Mouse (Mus musculus): ENCODE measurements around the gene Pde4a. TPM values are rescaled to one million over a fixed set of nuclear protein-coding genes. Genes with fewer than 3 reads are reported as not detected.

Gene Pde4a
- polyA plus RNA-seq, 1 experiment from 2014 or later, result 11.8 TPM

DNA sequence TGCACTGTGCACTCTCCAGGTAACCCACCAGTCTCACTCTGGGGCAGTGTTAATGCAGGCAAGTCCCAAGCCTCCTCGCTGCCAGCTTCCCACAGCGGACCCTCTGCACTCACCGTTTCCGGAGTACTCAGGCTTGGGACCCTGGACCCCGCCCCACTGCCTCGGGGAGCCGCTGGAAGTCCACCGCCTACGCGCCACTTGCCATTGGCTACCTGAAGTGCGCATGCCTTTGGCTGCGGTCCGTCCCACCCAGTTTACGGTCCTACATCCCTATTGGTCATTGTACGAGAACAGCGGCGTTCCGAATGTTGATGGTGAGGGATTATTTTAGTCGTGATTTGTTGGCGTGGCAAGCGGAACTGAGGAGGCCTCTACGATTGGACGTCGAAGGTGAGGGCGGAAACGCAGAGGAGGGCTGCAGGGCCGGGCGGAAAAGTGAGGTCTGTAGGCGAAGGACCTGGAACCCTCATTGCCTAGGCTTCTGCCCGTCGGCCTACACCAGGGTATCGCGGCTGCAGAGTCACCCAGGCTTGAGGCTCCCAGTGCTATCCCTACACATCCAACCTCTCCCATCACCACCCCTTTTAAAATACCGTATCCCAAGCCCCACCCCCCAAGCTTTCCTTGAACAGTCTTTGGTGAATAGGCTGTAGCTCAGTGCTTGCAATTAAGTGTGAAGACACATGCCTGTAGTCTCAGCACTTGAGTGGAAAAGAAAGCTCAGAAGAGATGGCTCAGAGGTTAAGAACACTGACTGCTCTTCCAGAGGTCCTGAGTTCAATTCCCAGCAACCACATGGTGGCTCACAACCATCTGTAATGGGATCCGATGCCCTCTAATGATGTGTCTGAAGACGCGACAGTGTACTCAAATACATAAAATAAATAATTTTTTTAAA is 34.2 kb upstream of the Pde4a start, which contains the start of gene Tyk2:
Gene Tyk2, minus strand, starts transcription at position 185 of the 898 bp plus-strand sequence.
- Histone ChIP-seq H3K4me3 (ENCODE audit: control insufficient read depth in 1 of 2, insufficient read depth in 1 of 2, low read depth in 1 of 2, low read length in 2 of 2) (peak within 1 kb of the TSS; percentile 63 to 65), H3K4me2 (ENCODE audit: low read length) (peak within 1 kb of the TSS; percentile 84), H3K36me3 (ENCODE audit: control insufficient read depth, insufficient read depth, low read length) (peaks cover 14% of the 10 kb centered on the region), H3K27me3 (ENCODE audit: control insufficient read depth, insufficient read depth, low read length) (no peaks in the 10 kb centered on the region), H3K9ac (ENCODE audit: low read length) (peak within 1 kb of the TSS; percentile 76), H3K27ac (replicated peaks in 1 of 2; ENCODE audit: control insufficient read depth in 1 of 2, insufficient read depth in 1 of 2, low read depth in 2 of 2, low read length in 2 of 2) (peak within 1 kb of the TSS; percentile 49 to 56), H3K4me1 (ENCODE audit: control insufficient read depth in 2 of 2, insufficient read depth in 2 of 2, low read length in 2 of 2) (peaks cover 10 to 11% of the 10 kb centered on the region in 2 experiments), H3K9me3 (ENCODE audit: control insufficient read depth, low read length) (no peaks in the 10 kb centered on the region)
- 6% methylated on average over 37 of the region's 37 CpGs for WGBS
- ATAC-seq (ENCODE audit: insufficient number of reproducible peaks, insufficient read depth, low FRiP score, low read depth), result peak; percentile 92

DNA sequence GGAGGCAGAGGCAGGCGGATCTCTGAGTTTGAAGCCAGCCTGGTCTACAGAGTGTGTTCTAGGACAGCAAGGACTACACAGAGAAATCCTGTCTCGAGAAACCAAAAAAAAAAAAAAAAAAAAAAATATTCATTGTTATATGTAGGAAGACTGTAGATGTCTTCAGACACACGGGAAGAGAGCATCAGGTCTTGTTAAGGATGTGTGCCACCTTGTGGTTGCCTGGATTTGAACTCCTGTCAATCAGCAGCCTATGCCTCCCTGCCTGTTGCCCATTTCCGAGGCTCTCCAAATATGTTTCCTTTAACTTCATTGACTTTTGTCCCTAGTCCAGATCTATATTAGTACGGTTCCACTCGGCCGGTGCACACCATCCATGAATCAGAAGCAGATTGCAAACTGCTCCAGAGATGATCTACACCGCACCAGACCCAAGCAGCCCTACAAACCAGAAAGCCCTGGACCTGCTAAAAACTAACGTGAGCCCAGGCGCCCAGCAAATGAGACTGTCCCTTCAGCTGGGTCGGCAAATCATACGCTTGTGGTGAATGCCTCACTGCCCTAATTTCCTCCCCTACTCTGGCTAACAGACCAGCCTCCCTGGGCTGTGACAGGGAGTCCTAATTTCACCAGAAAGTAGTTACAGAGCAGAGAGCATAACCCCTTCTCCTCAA is 33.3 kb upstream of the Pde4a start:
- ATAC-seq (ENCODE audit: insufficient number of reproducible peaks, insufficient read depth, low FRiP score, low read depth), result no peak
- no peak overlapping the region for H3K9ac ChIP-seq (ENCODE audit: low read length)
- H3K36me3 ChIP-seq (ENCODE audit: control insufficient read depth, insufficient read depth, low read length), result peaks cover 7% of the 10 kb centered on the region
- H3K27me3 ChIP-seq (ENCODE audit: control insufficient read depth, insufficient read depth, low read length), result no peaks in the 10 kb centered on the region
- no peak overlapping the region for H3K27ac ChIP-seq (replicated peaks in 1 of 2; ENCODE audit: control insufficient read depth in 1 of 2, insufficient read depth in 1 of 2, low read depth in 2 of 2, low read length in 2 of 2)
- H3K4me2 ChIP-seq (ENCODE audit: low read length), result no peak overlapping the region
- no peaks in the 10 kb centered on the region for H3K9me3 ChIP-seq (ENCODE audit: control insufficient read depth, low read length)
- peaks cover 4 to 7% of the 10 kb centered on the region in 2 experiments; a peak in 2 of 4 replicates for H3K4me1 ChIP-seq (ENCODE audit: control insufficient read depth in 2 of 2, insufficient read depth in 2 of 2, low read length in 2 of 2)
- whole genome bisulfite sequencing, result 75% methylated on average over 12 of the region's 12 CpGs
- H3K4me3 ChIP-seq (ENCODE audit: control insufficient read depth in 1 of 2, insufficient read depth in 1 of 2, low read depth in 1 of 2, low read length in 2 of 2), result no peak overlapping the region

DNA sequence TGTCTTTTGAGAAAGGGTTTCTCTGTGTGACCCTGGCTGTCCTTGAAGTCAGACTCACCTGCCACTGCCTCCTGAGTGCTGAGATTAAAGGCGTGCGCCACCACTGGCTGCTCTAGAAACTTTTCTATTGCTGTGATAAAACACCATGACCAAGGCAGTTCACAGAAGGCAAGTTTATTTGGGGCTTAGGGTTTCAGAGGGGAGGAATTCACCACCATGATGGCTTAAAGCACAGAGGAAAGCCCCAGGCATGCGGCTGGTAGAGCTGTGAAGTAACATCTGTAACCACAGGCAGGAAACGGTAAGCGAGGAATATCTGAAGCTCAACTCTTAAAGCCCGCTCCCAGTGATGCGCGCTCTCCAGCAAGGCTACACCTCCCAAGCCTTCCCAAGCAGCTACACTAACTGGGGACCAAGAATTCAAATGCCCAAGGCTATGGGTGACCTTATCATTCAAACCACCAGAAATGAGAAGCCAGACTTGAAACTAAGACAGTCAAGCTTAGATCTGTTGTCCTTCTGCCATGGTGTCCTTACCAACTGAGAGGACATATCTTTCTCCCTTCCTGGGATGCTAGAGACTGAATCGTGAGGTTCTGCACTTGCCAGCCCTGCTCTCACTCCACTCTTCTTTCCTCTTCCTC is 32.3 kb upstream of the Pde4a start:
- Histone ChIP-seq H3K4me2 (ENCODE audit: low read length) (no peak overlapping the region), H3K4me3 (ENCODE audit: control insufficient read depth in 1 of 2, insufficient read depth in 1 of 2, low read depth in 1 of 2, low read length in 2 of 2) (no peak overlapping the region), H3K4me1 (ENCODE audit: control insufficient read depth in 2 of 2, insufficient read depth in 2 of 2, low read length in 2 of 2) (peaks cover 4 to 7% of the 10 kb centered on the region in 2 experiments; a peak in 2 of 4 replicates), H3K27me3 (ENCODE audit: control insufficient read depth, insufficient read depth, low read length) (no peaks in the 10 kb centered on the region), H3K27ac (replicated peaks in 1 of 2; ENCODE audit: control insufficient read depth in 1 of 2, insufficient read depth in 1 of 2, low read depth in 2 of 2, low read length in 2 of 2) (no peak overlapping the region), H3K9ac (ENCODE audit: low read length) (no peak overlapping the region), H3K9me3 (ENCODE audit: control insufficient read depth, low read length) (no peaks in the 10 kb centered on the region), H3K36me3 (ENCODE audit: control insufficient read depth, insufficient read depth, low read length) (peaks cover 11% of the 10 kb centered on the region)
- 68% methylated on average over 9 of the region's 9 CpGs for WGBS
- no peak for ATAC-seq (ENCODE audit: insufficient number of reproducible peaks, insufficient read depth, low FRiP score, low read depth)

GRCm38 (mm10) chr9:21134595-21135328 is 30.8 kb upstream of the Pde4a start:
- 0 out of 4 replicates have a peak overlapping the region, but pooled peaks of 1 of the 2 experiments have one; percentile 11 for H3K27ac ChIP-seq (replicated peaks in 1 of 2; ENCODE audit: control insufficient read depth in 1 of 2, insufficient read depth in 1 of 2, low read depth in 2 of 2, low read length in 2 of 2)
- no peak for ATAC-seq (ENCODE audit: insufficient number of reproducible peaks, insufficient read depth, low FRiP score, low read depth)
- peaks cover 4 to 7% of the 10 kb centered on the region in 2 experiments; a peak in 2 of 4 replicates for H3K4me1 ChIP-seq (ENCODE audit: control insufficient read depth in 2 of 2, insufficient read depth in 2 of 2, low read length in 2 of 2)
- H3K4me2 ChIP-seq (ENCODE audit: low read length), result no peak overlapping the region
- WGBS, result 62% methylated on average over 9 of the region's 9 CpGs
- no peak overlapping the region for H3K9ac ChIP-seq (ENCODE audit: low read length)
- no peaks in the 10 kb centered on the region for H3K9me3 ChIP-seq (ENCODE audit: control insufficient read depth, low read length)
- peaks cover 23% of the 10 kb centered on the region for H3K36me3 ChIP-seq (ENCODE audit: control insufficient read depth, insufficient read depth, low read length)
- no peaks in the 10 kb centered on the region for H3K27me3 ChIP-seq (ENCODE audit: control insufficient read depth, insufficient read depth, low read length)
- H3K4me3 ChIP-seq (ENCODE audit: control insufficient read depth in 1 of 2, insufficient read depth in 1 of 2, low read depth in 1 of 2, low read length in 2 of 2), result no peak overlapping the region

- 69% methylated on average over 4 of the region's 4 CpGs for WGBS
- H3K27ac ChIP-seq (replicated peaks in 1 of 2; ENCODE audit: control insufficient read depth in 1 of 2, insufficient read depth in 1 of 2, low read depth in 2 of 2, low read length in 2 of 2), result 0 out of 4 replicates have a peak overlapping the region, but pooled peaks of 1 of the 2 experiments have one; percentile 11
Observed at GRCm38 (mm10) chr9:21135329-21135890, 30.1 kb upstream of the Pde4a start.

GRCm38 (mm10) chr9:21135941-21136381 is 29.6 kb upstream of the Pde4a start:
- WGBS, result 55% methylated on average over 1 of the region's 1 CpGs
- Histone ChIP-seq H3K9ac (ENCODE audit: low read length) (no peak overlapping the region), H3K4me2 (ENCODE audit: low read length) (no peak overlapping the region), H3K4me3 (ENCODE audit: control insufficient read depth in 1 of 2, insufficient read depth in 1 of 2, low read depth in 1 of 2, low read length in 2 of 2) (no peak overlapping the region), H3K4me1 (ENCODE audit: control insufficient read depth in 2 of 2, insufficient read depth in 2 of 2, low read length in 2 of 2) (peaks cover 0 to 7% of the 10 kb centered on the region in 2 experiments; a peak in 2 of 4 replicates), H3K9me3 (ENCODE audit: control insufficient read depth, low read length) (no peaks in the 10 kb centered on the region), H3K27me3 (ENCODE audit: control insufficient read depth, insufficient read depth, low read length) (no peaks in the 10 kb centered on the region), H3K27ac (replicated peaks in 1 of 2; ENCODE audit: control insufficient read depth in 1 of 2, insufficient read depth in 1 of 2, low read depth in 2 of 2, low read length in 2 of 2) (no peak overlapping the region), H3K36me3 (ENCODE audit: control insufficient read depth, insufficient read depth, low read length) (peaks cover 35% of the 10 kb centered on the region)
- no peak for ATAC-seq (ENCODE audit: insufficient number of reproducible peaks, insufficient read depth, low FRiP score, low read depth)

More at GRCm38 (mm10) chr9:21135329-21135890, 30.1 kb upstream of the Pde4a start:
- peaks cover 2 to 7% of the 10 kb centered on the region in 2 experiments; a peak in 2 of 4 replicates for H3K4me1 ChIP-seq (ENCODE audit: control insufficient read depth in 2 of 2, insufficient read depth in 2 of 2, low read length in 2 of 2)
- no peaks in the 10 kb centered on the region for H3K9me3 ChIP-seq (ENCODE audit: control insufficient read depth, low read length)
- ATAC-seq (ENCODE audit: insufficient number of reproducible peaks, insufficient read depth, low FRiP score, low read depth), result no peak
- no peak overlapping the region for H3K9ac ChIP-seq (ENCODE audit: low read length)
- no peak overlapping the region for H3K4me3 ChIP-seq (ENCODE audit: control insufficient read depth in 1 of 2, insufficient read depth in 1 of 2, low read depth in 1 of 2, low read length in 2 of 2)
- H3K27me3 ChIP-seq (ENCODE audit: control insufficient read depth, insufficient read depth, low read length), result no peaks in the 10 kb centered on the region
- H3K36me3 ChIP-seq (ENCODE audit: control insufficient read depth, insufficient read depth, low read length), result peaks cover 29% of the 10 kb centered on the region
- no peak overlapping the region for H3K4me2 ChIP-seq (ENCODE audit: low read length)

All from heart, embryonic 14.5 days (tissue).